Mouse (Mus musculus): ENCODE measurements around the gene Lck.

- no peak for TF ChIP-seq CTCF (conservative IDR thresholded peaks at IDR 0.05; ENCODE audit: insufficient read depth, insufficient read length, low read depth, low read length)
- no peak for TF ChIP-seq POLR2A (IDR thresholded peaks at IDR 0.05; ENCODE audit: low read depth, low read length)
Observed at GRCm38 (mm10) chr4:129525338-129525737, 48.1 kb downstream of the Lck start.
